19 mouse cellular contexts compared by ENCODE assay signal in the genomic region with DNA sequence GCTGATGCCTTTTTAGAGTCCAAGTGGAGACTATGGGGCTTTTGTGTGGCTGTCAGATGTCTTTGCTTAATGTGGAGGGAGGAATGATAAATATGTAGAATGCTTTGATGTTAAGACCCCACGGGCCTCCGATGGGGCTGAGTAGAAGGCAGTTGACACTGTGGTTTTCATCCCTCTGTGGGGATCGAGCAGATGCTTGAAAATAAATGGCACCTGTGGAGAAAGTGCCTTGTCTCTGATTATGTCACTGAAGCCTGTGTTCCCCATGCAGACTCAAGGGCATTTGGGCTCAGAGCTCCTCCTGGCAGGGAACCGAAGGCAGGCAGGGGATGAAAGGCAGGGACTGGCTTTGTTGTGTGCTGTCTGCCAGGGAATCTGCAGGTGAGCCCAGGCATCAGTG.
DNase-seq lines count a peak whose midpoint lies in the region; ATAC-seq lines count a peak whose summit lies in the region.
"Had no signal": no experiment of that assay in that cellular context is flagged by ENCODE, and none has a peak within 500 bp of the region (broad histone marks: within the 10 kb centered on the region; RNA-seq: fewer than 3 reads in every experiment).

No protein-coding gene starts in this region.

- peak; percentile 5 for DNase-seq in embryo, embryonic 10 days (ENCODE audit: low spot score)
- DNase-seq in embryo, embryonic 11 days, result no peak
- DNase-seq in forebrain, embryonic 14.5 days (ENCODE audit: low spot score), result peak; percentile 38
- peak; percentile 50 for DNase-seq in Muller cell, postnatal 12 days (ENCODE audit: inconsistent ontology term)
- peak; percentile 17 for DNase-seq in mesoderm, embryonic 11.5 days (ENCODE audit: low read depth, low spot score)
- DNase-seq in gastrocnemius, postnatal 10 days, result no peak
- DNase-seq: adrenal gland, postnatal 14 days; cerebellum, adult 2 months; forebrain, postnatal 0 days; gastrocnemius, postnatal 25 days; heart, adult 11 months; heart, postnatal 36 days had no signal

- no peak overlapping the region for H3K4me2 ChIP-seq in forebrain, embryonic 14.5 days (ENCODE audit: low read length)
- no peak overlapping the region for H3K4me2 ChIP-seq in forebrain, embryonic 12.5 days
- H3K4me2 ChIP-seq: embryonic facial prominence, embryonic 13.5 days; heart, embryonic 13.5 days; hindbrain, embryonic 15.5 days had no signal

- 0 out of 2 replicates have a peak, but pooled peaks cover 4% of the 10 kb centered on the region for H3K27me3 ChIP-seq in forebrain, embryonic 14.5 days (replicated peaks; ENCODE audit: control insufficient read depth, insufficient read depth, low read length)
- peaks cover 58% of the 10 kb centered on the region for H3K27me3 ChIP-seq in forebrain, embryonic 12.5 days
- H3K27me3 ChIP-seq: hindbrain, embryonic 15.5 days; Patski had no signal

- no peaks in the 10 kb centered on the region; the same call in 1 of the 2 replicates for H3K4me1 ChIP-seq in forebrain, embryonic 14.5 days (ENCODE audit: control insufficient read depth, insufficient read depth, low read length)
- H3K4me1 ChIP-seq in forebrain, embryonic 12.5 days, result peaks cover 22% of the 10 kb centered on the region

- no peak overlapping the region for H3K9ac ChIP-seq in forebrain, embryonic 14.5 days (ENCODE audit: low read length)
- H3K9ac ChIP-seq in forebrain, embryonic 12.5 days, result no peak overlapping the region
- H3K9ac ChIP-seq: embryonic facial prominence, embryonic 13.5 days; forebrain, postnatal 0 days; heart, embryonic 13.5 days; hindbrain, embryonic 15.5 days had no signal

- no peaks in the 10 kb centered on the region for H3K36me3 ChIP-seq in forebrain, embryonic 14.5 days (ENCODE audit: control insufficient read depth, insufficient read depth, low read length)
- no peaks in the 10 kb centered on the region for H3K36me3 ChIP-seq in forebrain, embryonic 12.5 days (replicated peaks)
- H3K36me3 ChIP-seq: embryonic facial prominence, embryonic 13.5 days; heart, embryonic 13.5 days; hindbrain, embryonic 15.5 days had no signal

- H3K27ac ChIP-seq in forebrain, embryonic 14.5 days (ENCODE audit: low read depth, low read length), result no peak overlapping the region
- H3K27ac ChIP-seq in forebrain, embryonic 12.5 days, result no peak overlapping the region
- H3K27ac ChIP-seq: embryonic facial prominence, embryonic 13.5 days; heart, embryonic 13.5 days; hindbrain, embryonic 15.5 days had no signal

- 43% methylated on average over 4 of the region's 4 CpGs for WGBS in forebrain, embryonic 14.5 days
- 56% methylated on average over 4 of the region's 4 CpGs for WGBS in forebrain, embryonic 12.5 days

- no peaks in the 10 kb centered on the region for H3K9me3 ChIP-seq in forebrain, embryonic 14.5 days (replicated peaks; ENCODE audit: control insufficient read depth, low read length)
- H3K9me3 ChIP-seq in forebrain, embryonic 12.5 days, result no peaks in the 10 kb centered on the region
- H3K9me3 ChIP-seq: embryonic facial prominence, embryonic 13.5 days; heart, embryonic 13.5 days; hindbrain, embryonic 15.5 days had no signal

- H3K4me3 ChIP-seq in forebrain, embryonic 14.5 days (ENCODE audit: low read depth, low read length), result no peak overlapping the region
- no peak overlapping the region for H3K4me3 ChIP-seq in forebrain, embryonic 12.5 days (replicated peaks)
- H3K4me3 ChIP-seq: embryonic facial prominence, embryonic 13.5 days; heart, embryonic 13.5 days; hindbrain, embryonic 15.5 days had no signal

- ATAC-seq in forebrain, embryonic 14.5 days, result no peak
- ATAC-seq in forebrain, embryonic 12.5 days (ENCODE audit: low FRiP score), result no peak
- ATAC-seq: activated CD4-positive, CD25-positive, alpha-beta regulatory T cell, adult 4 months; forebrain, postnatal 0 days; intestine, postnatal 0 days; Patski had no signal

Comparison
In these comparisons a context has a peak if more than half of its experiments do, and no peak if none do; other contexts are left out.
1. DNase-seq: peak in embryo, embryonic 10 days (single experiment), forebrain, embryonic 14.5 days (single experiment), Muller cell, postnatal 12 days (single experiment) and mesoderm, embryonic 11.5 days (single experiment); none in embryo, embryonic 11 days (single experiment) and gastrocnemius, postnatal 10 days (single experiment).